Mouse (Mus musculus) layer of hippocampus, adult 11-12 months (tissue): ENCODE data around the gene Hsd3b7.
"Not testable (repeated sequence)": the region's sequence is repeated elsewhere in the genome, so short reads cannot be mapped to it uniquely, and the experiment has no call there.

Experiments
- DNase-seq: peaks from one replicate; pipeline ENCODE4 v3.0.0; 2022; ENCODE audit warnings: low spot score

Gene Hsd3b7

GRCm38 (mm10) chr7:127817053-127817452 lies 16.6 kb downstream of the Hsd3b7 start:
- no peak for DNase-seq

- DNase-seq: no peak
Observed at GRCm38 (mm10) chr7:127817776-127818175, 17.4 kb downstream of the Hsd3b7 start.

DNA sequence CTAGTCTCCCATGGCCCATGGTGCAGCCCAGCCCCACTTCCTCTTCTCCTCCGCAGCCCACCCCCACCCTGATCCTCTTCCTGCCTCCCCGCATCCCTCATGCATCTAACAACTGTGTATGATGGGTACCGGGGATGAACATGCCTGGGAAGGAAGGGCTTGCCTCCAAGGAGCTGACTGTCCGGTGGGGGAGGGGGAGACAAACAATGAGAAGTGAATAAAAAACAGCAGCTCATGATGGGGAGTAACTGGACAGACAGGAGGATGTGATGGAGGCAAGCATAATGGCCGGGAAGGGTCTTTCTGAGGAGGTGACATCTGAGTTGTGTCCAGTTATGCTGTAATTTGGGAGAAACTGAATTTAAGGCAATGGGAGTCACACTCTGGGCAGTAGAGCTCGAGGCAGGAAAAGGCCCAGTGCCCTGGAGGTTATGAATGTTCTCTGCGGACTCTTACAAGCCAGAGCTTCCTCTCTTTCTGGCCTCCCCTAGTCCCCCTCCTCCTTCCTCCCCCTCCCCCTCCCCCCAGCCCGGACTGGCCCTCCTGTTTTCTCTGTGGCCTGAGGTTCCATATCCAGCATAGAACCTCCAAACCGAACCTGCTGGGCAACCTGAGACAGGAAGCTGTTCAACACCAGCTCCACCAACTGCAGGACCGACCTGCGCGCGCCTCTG lies 20.6 kb downstream of the Hsd3b7 start:
- no peak for DNase-seq

DNA sequence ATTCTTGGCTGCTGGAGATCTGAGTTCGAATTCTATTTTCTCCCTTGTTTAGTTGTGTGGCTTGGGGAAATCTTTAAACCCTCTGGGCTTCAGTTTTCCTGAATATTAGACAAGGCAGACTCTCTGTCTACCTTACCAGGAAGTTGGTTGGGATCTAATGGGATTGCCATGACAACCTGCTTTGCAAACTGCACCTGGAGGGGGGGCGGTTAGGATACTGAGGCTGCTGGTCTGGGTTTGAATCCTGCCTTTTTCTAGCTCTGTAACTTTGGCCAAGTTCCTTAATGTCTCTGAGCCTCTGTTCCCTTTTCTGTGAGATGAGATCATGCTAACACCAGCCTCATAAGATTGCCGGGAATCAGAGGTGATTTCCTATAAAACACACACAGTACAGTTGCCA lies 22.1 kb downstream of the Hsd3b7 start:
- DNase-seq: no peak

DNA sequence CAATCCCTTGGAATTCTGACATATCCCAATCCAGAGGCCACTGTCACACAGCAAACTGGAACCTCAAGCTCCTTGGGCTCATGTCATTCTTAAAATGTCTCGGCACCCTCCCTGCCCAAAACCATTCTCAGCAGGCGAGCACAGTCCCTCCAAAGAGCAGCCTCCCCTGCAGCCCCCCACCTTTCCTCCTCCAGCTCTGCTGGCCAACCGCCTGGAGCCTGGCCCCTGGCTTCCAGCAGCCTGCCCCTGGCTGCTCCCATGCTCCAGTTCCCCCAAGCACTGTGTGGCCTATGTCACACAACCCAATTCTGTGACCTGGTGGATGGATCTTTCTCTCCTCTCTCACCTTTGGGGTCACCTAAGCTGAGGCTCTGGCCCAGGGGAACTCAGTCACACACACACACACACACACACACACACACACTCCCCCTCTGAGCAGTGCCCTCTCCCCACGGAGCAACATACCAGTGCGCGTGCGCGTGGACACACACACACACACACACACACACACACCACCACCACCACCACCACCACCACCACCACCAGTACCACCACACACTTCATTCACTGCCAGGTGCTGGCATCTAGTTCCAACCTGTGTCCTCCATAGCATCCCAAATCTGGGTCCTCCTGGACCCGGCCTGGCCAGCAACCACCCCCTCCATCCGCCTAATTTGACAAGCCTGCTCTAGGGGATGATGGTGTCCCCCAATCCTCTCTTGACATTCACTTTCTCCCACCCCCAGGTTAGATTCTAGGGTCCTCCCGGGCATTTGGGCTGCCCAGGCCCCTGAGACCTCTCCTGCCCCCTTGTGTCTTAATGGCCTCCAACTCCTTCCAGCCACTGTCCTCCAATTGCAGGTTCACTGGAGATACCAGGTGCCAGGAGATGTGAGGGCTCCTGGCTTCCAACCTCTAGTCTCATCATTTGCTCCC lies 23.1 kb downstream of the Hsd3b7 start:
- no peak for DNase-seq

DNA sequence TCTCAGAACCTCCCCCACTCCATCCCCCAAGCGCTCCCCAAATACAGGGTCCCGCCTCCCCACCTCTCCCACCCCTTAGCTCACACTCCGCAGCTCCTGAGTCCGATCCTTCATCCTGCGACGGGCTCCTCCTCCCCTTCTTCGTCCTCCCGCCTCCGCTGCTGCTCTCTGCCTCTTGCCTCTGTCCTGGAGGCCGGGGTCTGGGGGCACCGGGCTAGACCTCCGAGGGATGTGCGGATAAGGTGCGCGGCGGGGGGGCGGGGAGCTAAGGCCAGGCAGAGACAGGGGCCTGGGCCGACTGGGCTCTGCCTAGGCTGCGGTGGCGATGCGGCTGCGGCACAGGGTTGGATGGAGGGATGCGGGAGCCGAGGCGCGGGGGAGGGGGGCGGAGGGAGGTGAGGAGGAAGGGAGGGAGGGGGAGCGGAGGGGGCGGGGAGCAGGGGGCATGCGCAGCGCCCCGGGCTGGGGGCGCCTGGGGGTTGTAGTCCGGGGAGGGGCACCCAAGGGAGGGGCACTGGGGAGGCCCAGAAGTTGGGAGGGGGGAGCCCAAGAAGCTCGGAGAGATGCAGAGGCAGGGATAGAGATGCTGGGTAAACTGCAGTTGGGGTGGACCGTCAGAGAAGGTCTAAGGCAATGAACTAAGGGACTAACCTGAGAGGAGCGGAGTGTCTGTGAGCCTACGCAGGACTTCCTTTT lies 23.9 kb downstream of the Hsd3b7 start, which contains the start of the genes Stx4a and Stx1b:
Stx4a (plus strand) TSS at position 119 of the 696 bp plus-strand sequence.
Stx1b (minus strand) TSS at position 374 of the 696 bp plus-strand sequence.
- DNase-seq: peak; percentile 58

DNA sequence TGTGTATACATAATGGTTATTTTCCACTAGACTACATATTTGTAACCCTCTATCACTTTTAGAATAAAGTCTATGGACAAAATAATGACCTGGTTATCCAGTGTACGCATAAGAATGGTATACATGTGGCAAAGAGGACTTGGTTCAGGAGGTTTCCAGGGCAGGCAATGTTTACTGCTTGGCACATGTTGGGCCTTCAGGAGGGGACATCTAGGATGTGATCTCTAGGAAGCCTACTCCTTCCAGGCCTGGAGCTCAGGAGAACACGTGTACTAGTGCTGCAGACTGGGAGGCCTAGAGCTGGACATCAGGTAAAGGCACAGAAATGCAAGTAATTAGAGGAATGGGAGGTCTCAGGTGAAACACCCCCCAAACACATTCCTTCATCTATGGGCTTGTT lies 35.1 kb downstream of the Hsd3b7 start:
- DNase-seq: no peak

GRCm38 (mm10) chr7:127837473-127837872 lies 37.1 kb downstream of the Hsd3b7 start:
- DNase-seq: no peak

DNA sequence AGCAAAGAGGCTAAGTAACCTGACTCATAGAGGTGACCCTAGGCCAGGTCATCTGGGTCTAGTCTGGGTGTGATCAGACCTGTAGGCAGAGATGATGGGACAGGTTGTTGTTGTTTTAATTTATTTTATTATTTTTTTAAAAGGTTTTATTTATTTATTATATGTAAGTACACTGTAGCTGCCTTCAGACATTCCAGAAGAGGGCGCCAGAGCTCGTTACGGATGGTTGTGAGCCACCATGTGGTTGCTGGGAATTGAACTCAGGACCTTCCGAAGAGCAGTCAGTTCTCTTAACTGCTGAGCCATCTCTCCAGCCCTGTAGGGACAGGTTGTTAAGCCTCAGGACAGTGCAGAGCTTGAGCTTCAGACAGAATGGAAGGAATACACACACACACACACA lies 37.5 kb downstream of the Hsd3b7 start:
- DNase-seq: not testable (repeated sequence)

DNA sequence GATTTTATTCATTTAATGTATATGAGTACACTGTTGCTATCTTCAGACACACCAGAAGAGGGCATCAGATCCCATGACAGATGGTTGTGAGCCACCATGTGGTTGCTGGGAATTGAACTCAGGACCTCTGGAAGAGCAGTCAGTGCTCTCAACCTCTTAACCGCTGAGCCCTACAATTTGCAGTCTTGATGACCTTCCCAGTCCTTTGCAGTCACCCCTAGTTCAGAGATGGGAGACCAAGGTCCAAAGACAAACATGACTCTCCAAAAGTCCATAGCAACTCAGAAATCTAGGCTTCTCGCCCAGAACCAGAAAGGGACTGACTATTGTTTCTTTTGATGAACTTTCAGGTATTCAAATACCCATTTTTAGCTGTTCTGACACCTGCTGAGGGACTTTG lies 39.6 kb downstream of the Hsd3b7 start:
- DNase-seq: not testable (repeated sequence)

- no peak for DNase-seq
Observed at GRCm38 (mm10) chr7:127840886-127841285, 40.5 kb downstream of the Hsd3b7 start.

DNA sequence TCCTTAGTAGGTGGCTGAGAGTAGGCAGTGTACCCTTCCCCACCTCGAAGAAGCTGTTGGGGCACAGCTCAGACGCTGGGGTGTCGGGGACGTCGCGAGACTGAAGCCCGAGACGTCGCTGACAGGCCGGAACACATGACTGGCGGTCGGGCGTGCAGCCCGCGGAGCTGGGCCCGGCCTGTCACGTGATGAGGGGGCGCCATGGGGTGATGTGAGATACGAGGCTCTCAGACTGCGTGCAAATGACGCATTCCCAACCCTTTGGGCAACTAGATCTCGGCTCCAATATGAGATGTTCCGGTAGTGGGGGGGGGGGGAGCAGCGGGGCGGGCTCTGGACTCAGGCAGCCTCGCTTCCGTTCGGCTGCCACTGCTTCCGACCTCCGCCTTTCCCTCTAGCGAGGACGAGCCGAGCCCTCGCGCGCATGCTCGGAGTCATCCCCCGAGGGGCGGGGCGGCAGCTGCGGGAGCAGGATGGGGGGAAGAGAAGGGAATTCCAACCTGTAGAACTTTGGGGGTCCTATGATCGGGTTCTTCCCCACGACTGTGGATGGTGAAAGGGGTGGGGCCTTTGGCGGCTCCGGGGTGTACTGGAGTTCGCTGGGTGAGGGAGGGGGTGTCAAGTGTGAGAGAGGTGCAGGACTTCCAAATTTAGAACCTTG lies 41.1 kb downstream of the Hsd3b7 start:
- DNase-seq: peak; percentile 97

GRCm38 (mm10) chr7:127842001-127842718 lies 41.8 kb downstream of the Hsd3b7 start:
- DNase-seq: peak; percentile 80

DNA sequence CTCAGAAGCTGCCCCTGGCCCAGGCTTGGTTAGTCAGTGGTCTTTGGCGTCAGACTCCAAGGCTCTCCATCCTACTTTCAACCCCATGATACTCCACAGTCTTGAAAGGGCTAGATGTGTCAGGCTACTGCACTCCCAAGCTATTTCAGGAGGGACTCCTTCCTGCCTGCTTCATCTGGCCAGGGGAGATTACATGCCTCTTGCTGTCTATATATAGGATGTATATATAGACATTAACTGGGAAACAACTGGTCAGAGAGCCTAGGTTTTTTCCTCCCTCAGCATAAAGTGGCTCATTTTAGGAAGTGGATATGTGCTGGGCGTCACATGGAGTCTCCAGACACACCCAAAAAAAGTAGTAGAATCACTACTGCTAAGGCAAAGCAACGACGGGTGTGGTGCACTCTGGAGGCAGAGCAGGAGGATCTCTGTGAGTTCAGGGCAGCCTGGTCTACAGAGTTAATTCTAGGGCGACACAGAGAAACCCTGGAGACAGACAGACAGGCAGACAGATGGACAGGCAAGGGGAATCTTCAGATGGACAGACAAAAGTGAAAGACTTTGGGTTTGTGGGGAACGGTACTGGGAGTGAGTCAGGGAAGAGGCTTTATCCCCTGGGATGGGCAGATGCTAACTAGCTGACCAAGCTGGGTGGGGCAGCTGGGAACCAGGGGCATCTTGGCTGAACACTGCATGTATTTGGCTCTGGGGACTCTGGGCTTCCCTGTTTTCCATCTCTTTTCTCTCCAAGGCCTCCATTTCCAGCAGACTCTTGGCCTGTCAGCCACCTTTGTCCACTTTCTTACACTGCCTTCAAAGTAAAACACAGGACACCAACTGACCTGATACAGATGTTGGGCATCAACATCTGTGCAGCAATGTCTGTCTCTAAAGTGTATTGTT lies 49.8 kb downstream of the Hsd3b7 start:
- no peak for DNase-seq

GRCm38 (mm10) chr7:127850906-127851305 lies 50.5 kb downstream of the Hsd3b7 start:
- DNase-seq: no peak
